Mouse (Mus musculus): ENCODE results near the gene Cpm.

DNA sequence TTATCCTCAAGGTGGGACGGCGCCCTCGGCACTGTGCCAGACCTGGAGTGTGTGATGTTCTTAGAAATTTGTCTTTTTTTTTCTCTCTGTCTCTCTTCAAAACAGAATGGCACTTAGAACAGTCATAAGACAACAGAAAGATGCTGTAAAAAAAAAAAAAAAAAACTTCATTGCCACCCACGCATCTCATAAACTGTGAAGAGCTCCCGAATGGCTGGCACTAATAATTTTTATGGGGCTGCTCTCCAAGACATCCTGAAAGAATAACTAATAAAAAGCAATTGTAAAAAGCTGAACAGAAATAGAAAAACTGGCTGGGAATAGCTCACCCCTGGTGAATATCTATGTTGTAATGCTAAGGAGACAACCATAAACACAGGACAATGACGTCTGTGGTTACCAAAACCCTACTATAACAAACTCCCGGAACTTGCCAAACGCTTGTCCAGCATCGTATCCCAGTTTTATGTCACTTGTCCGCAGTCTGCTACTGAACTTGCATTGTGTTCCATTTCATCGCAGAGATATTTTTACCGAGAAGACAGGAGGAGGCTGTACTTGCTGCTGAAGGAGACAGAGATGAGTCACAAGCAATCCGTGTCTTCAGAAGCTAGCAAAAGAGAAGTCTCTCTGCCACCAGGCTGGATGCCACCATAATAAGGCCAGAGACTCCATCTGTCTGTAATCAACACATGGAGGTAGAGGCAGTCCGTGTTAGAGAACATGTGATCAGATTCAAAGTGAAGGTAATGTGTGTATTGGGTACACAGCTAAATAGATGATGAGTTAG is 25.3 kb upstream of the Cpm start:
- no peak for TF ChIP-seq CTCF (IDR thresholded peaks at IDR 0.05; ENCODE audit: low read depth, low read length)
- TF ChIP-seq POLR2A (IDR thresholded peaks at IDR 0.05; ENCODE audit: extremely low read depth, insufficient read depth, low read length), result no peak

Measured in liver, adult 2 months (tissue).